Mouse (Mus musculus) heart, embryonic 16.5 days (tissue): ENCODE measurements around the gene Cotl1. TPM values are rescaled to one million over a fixed set of nuclear protein-coding genes. Genes with fewer than 3 reads are reported as not detected.
"Not testable (repeated sequence)": the region's sequence is repeated elsewhere in the genome, so short reads cannot be mapped to it uniquely, and the experiment has no call there.

Experiments used
- ATAC-seq: fragments of 200-750 bp; cut with Nextera tagmentation; replicated peaks from 2 replicates; pipeline ENCODE4 v1.8.0; 2017; ENCODE audit warnings: moderate number of reproducible peaks; ENCODE audit not compliant: insufficient read depth, low FRiP score; ENCODE audit errors: extremely low read depth
- H3K27ac ChIP-seq: fragments of 300-500 bp; sonication (generic); 2 replicates; pipeline ENCODE4 v1.5.1; 2014; ENCODE audit warnings: mild to moderate bottlenecking, low read length, control low read depth, moderate library complexity
- H3K27me3 ChIP-seq: fragments of 300-500 bp; sonication (generic); 2 replicates; pipeline ENCODE4 v1.6.1; 2014; ENCODE audit warnings: low read length, mixed read lengths; ENCODE audit not compliant: control insufficient read depth, insufficient read depth
- H3K36me3 ChIP-seq: fragments of 300-500 bp; sonication (generic); 2 replicates; pipeline ENCODE4 v1.6.1; 2014; ENCODE audit not compliant: control insufficient read depth, insufficient read depth
- H3K4me1 ChIP-seq: fragments of 300-500 bp; sonication (generic); 2 replicates; pipeline ENCODE4 v1.6.1; 2014; ENCODE audit warnings: low read length, mixed read lengths; ENCODE audit not compliant: control insufficient read depth, insufficient read depth
- H3K4me2 ChIP-seq: fragments of 300-500 bp; sonication (generic); 2 replicates; pipeline ENCODE4 v1.6.1; 2014; ENCODE audit warnings: low read depth, mild to moderate bottlenecking, control low read depth, low read length
- H3K4me3 ChIP-seq: fragments of 300-500 bp; sonication (generic); 2 replicates; pipeline ENCODE4 v1.5.1; 2014; ENCODE audit warnings: mild to moderate bottlenecking, control low read depth, low read length
- H3K9ac ChIP-seq: fragments of 300-500 bp; sonication (generic); 2 replicates; pipeline ENCODE4 v1.6.1; 2014; ENCODE audit warnings: low read length, control low read depth
- H3K9me3 ChIP-seq: fragments of 300-500 bp; sonication (generic); replicated peaks from 2 replicates; pipeline ENCODE4 v1.6.1; 2016; ENCODE audit warnings: low read length; ENCODE audit not compliant: control insufficient read depth
- WGBS: fragments of 180-500 bp; shearing (Covaris S2); extraction: QIAGEN DNeasy Blood & Tissue Kit; methylation state at CpG from one replicate; pipeline ENCODE4 v1.1.7; 2014; 5-methylcytosine and 5-hydroxymethylcytosine counted together
- polyA plus RNA-seq: library from polyadenylated mRNA; unstranded; fragments of >200 nt; fragmentation: Nextera tagmentation; extraction: Ambion mirVana; gene quantifications from 2 replicates; pipeline ENCODE4 v1.2.1, GENCODE M21; 2015

Gene Cotl1
- polyA plus RNA-seq, 1 experiment from 2014 or later: 56.1 TPM

GRCm38 (mm10) chr8:119862749-119863148 lies 22.4 kb upstream of the Cotl1 start:
- ATAC-seq: no peak
- H3K27me3 ChIP-seq: peaks cover 2% of the 10 kb centered on the region; the same call in 1 of the 2 replicates
- 10% methylated on average over 6 of the region's 6 CpGs for WGBS
- H3K4me1 ChIP-seq: peaks cover 7% of the 10 kb centered on the region; the same call in 1 of the 2 replicates
- H3K9me3 ChIP-seq: no peaks in the 10 kb centered on the region
- peak overlapping the region; percentile 75 for H3K4me3 ChIP-seq
- peak overlapping the region; percentile 94 for H3K4me2 ChIP-seq
- peak overlapping the region; percentile 66; the same call in 1 of the 2 replicates for H3K27ac ChIP-seq
- no peaks in the 10 kb centered on the region for H3K36me3 ChIP-seq
- peak overlapping the region; percentile 93 for H3K9ac ChIP-seq

- peak overlapping the region; percentile 93 for H3K9ac ChIP-seq
- peaks cover 2% of the 10 kb centered on the region; the same call in 1 of the 2 replicates for H3K27me3 ChIP-seq
- H3K4me3 ChIP-seq: peak overlapping the region; percentile 75
- WGBS: under 1% methylated on average over 19 of the region's 19 CpGs
- H3K9me3 ChIP-seq: no peaks in the 10 kb centered on the region
- H3K27ac ChIP-seq: peak overlapping the region; percentile 66
- ATAC-seq: peak; percentile 38; the same call in 1 of the 2 replicates
- H3K4me1 ChIP-seq: peaks cover 7% of the 10 kb centered on the region; the same call in 1 of the 2 replicates
- H3K4me2 ChIP-seq: peak overlapping the region; percentile 94
- no peaks in the 10 kb centered on the region for H3K36me3 ChIP-seq
These were observed 22.0 kb upstream of the Cotl1 start for GRCm38 (mm10) chr8:119862390-119862734.

- peak; percentile 98 for ATAC-seq
- 1% methylated on average over 35 of the region's 35 CpGs for WGBS
- H3K4me2 ChIP-seq: peak within 1 kb of the TSS; percentile 94
- peak within 1 kb of the TSS; percentile 93 for H3K9ac ChIP-seq
- H3K27me3 ChIP-seq: peaks cover 2% of the 10 kb centered on the region; the same call in 1 of the 2 replicates
- H3K4me3 ChIP-seq: peak within 1 kb of the TSS; percentile 75
- no peaks in the 10 kb centered on the region for H3K36me3 ChIP-seq
- peaks cover 7% of the 10 kb centered on the region; the same call in 1 of the 2 replicates for H3K4me1 ChIP-seq
- H3K27ac ChIP-seq: peak within 1 kb of the TSS; percentile 66
- H3K9me3 ChIP-seq: no peaks in the 10 kb centered on the region
These were observed 21.5 kb upstream of the Cotl1 start, which contains the start of gene Klhl36 for GRCm38 (mm10) chr8:119861706-119862389. Gene Klhl36, plus strand, starts transcription at chr8:119862266.

GRCm38 (mm10) chr8:119857767-119858166 lies 17.4 kb upstream of the Cotl1 start:
- ATAC-seq: no peak
- H3K4me2 ChIP-seq: no peak overlapping the region
- no peaks in the 10 kb centered on the region for H3K36me3 ChIP-seq
- H3K4me3 ChIP-seq: no peak overlapping the region
- peaks cover 2% of the 10 kb centered on the region; the same call in 1 of the 2 replicates for H3K27me3 ChIP-seq
- no peak overlapping the region for H3K9ac ChIP-seq
- H3K4me1 ChIP-seq: peaks cover 8% of the 10 kb centered on the region; the same call in 1 of the 2 replicates
- 65% methylated on average over 6 of the region's 6 CpGs for WGBS
- no peak overlapping the region for H3K27ac ChIP-seq
- no peaks in the 10 kb centered on the region for H3K9me3 ChIP-seq

- Histone ChIP-seq H3K4me1 (peaks cover 5% of the 10 kb centered on the region; the same call in 1 of the 2 replicates), H3K27me3 (no peaks in the 10 kb centered on the region; the same call in 1 of the 2 replicates), H3K9ac (no peak overlapping the region), H3K4me2 (no peak overlapping the region), H3K4me3 (no peak overlapping the region), H3K27ac (no peak overlapping the region), H3K36me3 (no peaks in the 10 kb centered on the region), H3K9me3 (no peaks in the 10 kb centered on the region)
- 58% methylated on average over 5 of the region's 5 CpGs for WGBS
- no peak for ATAC-seq
These were observed 15.3 kb upstream of the Cotl1 start for GRCm38 (mm10) chr8:119855656-119856055.

- Histone ChIP-seq H3K27ac (no peak overlapping the region), H3K36me3 (no peaks in the 10 kb centered on the region), H3K4me2 (no peak overlapping the region), H3K4me3 (no peak overlapping the region), H3K4me1 (peaks cover 5% of the 10 kb centered on the region; the same call in 1 of the 2 replicates), H3K9me3 (no peaks in the 10 kb centered on the region; the same call in 1 of the 2 replicates), H3K27me3 (no peaks in the 10 kb centered on the region; the same call in 1 of the 2 replicates), H3K9ac (no peak overlapping the region)
- ATAC-seq: no peak
- WGBS: 59% methylated on average over 5 of the region's 5 CpGs
These were observed 13.7 kb upstream of the Cotl1 start for GRCm38 (mm10) chr8:119854035-119854434.

- no peaks in the 10 kb centered on the region; the same call in 1 of the 2 replicates for H3K27me3 ChIP-seq
- ATAC-seq: no peak
- H3K9ac ChIP-seq: no peak overlapping the region
- H3K4me2 ChIP-seq: no peak overlapping the region
- WGBS: 72% methylated on average over 8 of the region's 8 CpGs
- H3K36me3 ChIP-seq: no peaks in the 10 kb centered on the region
- H3K27ac ChIP-seq: no peak overlapping the region
- no peaks in the 10 kb centered on the region; the same call in 1 of the 2 replicates for H3K9me3 ChIP-seq
- no peak overlapping the region for H3K4me3 ChIP-seq
- H3K4me1 ChIP-seq: peaks cover 5% of the 10 kb centered on the region; the same call in 1 of the 2 replicates
These were observed 13.2 kb upstream of the Cotl1 start for GRCm38 (mm10) chr8:119853521-119853920.

GRCm38 (mm10) chr8:119847232-119847922 lies 7.0 kb upstream of the Cotl1 start:
- no peak overlapping the region for H3K4me2 ChIP-seq
- no peaks in the 10 kb centered on the region for H3K36me3 ChIP-seq
- H3K4me3 ChIP-seq: no peak overlapping the region
- H3K4me1 ChIP-seq: peaks cover 6% of the 10 kb centered on the region
- 73% methylated on average over 16 of the region's 16 CpGs for WGBS
- H3K9ac ChIP-seq: no peak overlapping the region
- no peak overlapping the region for H3K27ac ChIP-seq
- no peaks in the 10 kb centered on the region; the same call in 1 of the 2 replicates for H3K9me3 ChIP-seq
- ATAC-seq: no peak
- no peaks in the 10 kb centered on the region for H3K27me3 ChIP-seq

GRCm38 (mm10) chr8:119845741-119846140 lies 5.4 kb upstream of the Cotl1 start:
- WGBS: 82% methylated on average over 7 of the region's 7 CpGs
- not testable (repeated sequence) for H3K9me3 ChIP-seq, H3K27ac ChIP-seq, H3K9ac ChIP-seq, ATAC-seq, H3K4me3 ChIP-seq, H3K36me3 ChIP-seq, H3K27me3 ChIP-seq, H3K4me2 ChIP-seq
- H3K4me1 ChIP-seq: peaks cover 12% of the 10 kb centered on the region
